8 mouse cellular contexts compared by ENCODE assay signal in genomic region chrX:74270062-74270901, GRCm38 (mm10). TPM values are rescaled to one million over a fixed set of nuclear protein-coding genes. Genes with fewer than 3 reads are reported as not detected.
DNase-seq lines count a peak whose midpoint lies in the region; ATAC-seq and TF ChIP-seq lines count a peak whose summit lies in the region.

Gene Rpl10, plus strand, starts transcription at chrX:74270812.

- ATAC-seq in erythroid progenitor cell, adult 5-6 weeks (replicated peaks; ENCODE audit: low FRiP score, poor library complexity, severe bottlenecking) = peak; percentile 96
- ATAC-seq in heart, embryonic 12.5 days (ENCODE audit: insufficient number of reproducible peaks, low FRiP score) = peak; percentile 95
- ATAC-seq in kidney, postnatal 0 days (replicated peaks; ENCODE audit: low FRiP score, low read depth) = peak; percentile 95
- peak; percentile 89 for ATAC-seq in liver, embryonic 11.5 days (replicated peaks; ENCODE audit: low FRiP score)
- peak; percentile 94 for ATAC-seq in stomach, embryonic 14.5 days (ENCODE audit: insufficient number of reproducible peaks, insufficient read depth, low FRiP score, low read depth)

- H3K9ac ChIP-seq in heart, embryonic 12.5 days = peak within 1 kb of the TSS; percentile 88
- H3K9ac ChIP-seq in kidney, postnatal 0 days (ENCODE audit: low read depth, low read length) = peak within 1 kb of the TSS; percentile 71
- peak within 1 kb of the TSS; percentile 83 for H3K9ac ChIP-seq in liver, embryonic 11.5 days (ENCODE audit: low read depth, low read length)
- peak within 1 kb of the TSS; percentile 74 for H3K9ac ChIP-seq in stomach, embryonic 14.5 days (replicated peaks; ENCODE audit: low read depth, low read length)

- TF ChIP-seq CTCF in C2C12 (IDR thresholded peaks at IDR 0.05; ENCODE audit: control insufficient read depth, insufficient read depth, insufficient read length) = no peak
- TF ChIP-seq CTCF in kidney, postnatal 0 days (IDR thresholded peaks at IDR 0.05; ENCODE audit: low read depth) = peak; percentile 62

- H3K4me1 ChIP-seq in heart, embryonic 12.5 days (replicated peaks) = no peaks in the 10 kb centered on the region
- no peaks in the 10 kb centered on the region for H3K4me1 ChIP-seq in kidney, postnatal 0 days (replicated peaks; ENCODE audit: insufficient read depth, low read length)
- H3K4me1 ChIP-seq in liver, embryonic 11.5 days (replicated peaks; ENCODE audit: control insufficient read depth, insufficient read depth, low read length) = no peaks in the 10 kb centered on the region; the same call in 1 of the 2 replicates
- H3K4me1 ChIP-seq in stomach, embryonic 14.5 days (ENCODE audit: control insufficient read depth, insufficient read depth, low read length) = no peaks in the 10 kb centered on the region; the same call in 1 of the 2 replicates

- H3K79me3 ChIP-seq in C2C12 (ENCODE audit: low read depth) = peaks cover 20% of the 10 kb centered on the region

- peak within 1 kb of the TSS; percentile 72 for H3K4me3 ChIP-seq in C2C12 (ENCODE audit: insufficient read depth, poor library complexity, severe bottlenecking)
- peak within 1 kb of the TSS; percentile 67 for H3K4me3 ChIP-seq in heart, embryonic 12.5 days
- peak within 1 kb of the TSS; percentile 50 for H3K4me3 ChIP-seq in kidney, postnatal 0 days (replicated peaks; ENCODE audit: low read depth, low read length)
- peak within 1 kb of the TSS; percentile 68 for H3K4me3 ChIP-seq in liver, embryonic 11.5 days (ENCODE audit: low read depth, low read length)
- peak within 1 kb of the TSS; percentile 49 for H3K4me3 ChIP-seq in stomach, embryonic 14.5 days (ENCODE audit: low read depth, low read length)

- H3ac ChIP-seq in C2C12 (ENCODE audit: control insufficient read depth, insufficient read length, low read depth) = peak within 1 kb of the TSS; percentile 80

- peak within 1 kb of the TSS; percentile 65 for H3K4me2 ChIP-seq in heart, embryonic 12.5 days
- peak within 1 kb of the TSS; percentile 56 for H3K4me2 ChIP-seq in kidney, postnatal 0 days (ENCODE audit: low read length)
- peak within 1 kb of the TSS; percentile 68 for H3K4me2 ChIP-seq in liver, embryonic 11.5 days
- H3K4me2 ChIP-seq in stomach, embryonic 14.5 days (replicated peaks; ENCODE audit: low read depth, low read length) = peak within 1 kb of the TSS; percentile 45

- peak; percentile 94 for DNase-seq in brain, embryonic 18.5 days (ENCODE audit: low read depth, low spot score)
- DNase-seq in kidney, postnatal 0 days (ENCODE audit: low spot score) = peak; percentile 96
- DNase-seq in liver, embryonic 11.5 days (ENCODE audit: low spot score) = peak; percentile 83
- DNase-seq in naive thymus-derived CD4-positive, alpha-beta T cell, adult 2 months (ENCODE audit: low read depth) = peak; percentile 97

- WGBS in heart, embryonic 12.5 days = 13% methylated on average over 42 of the region's 42 CpGs
- WGBS in kidney, postnatal 0 days = 25% methylated on average over 42 of the region's 42 CpGs
- WGBS in liver, embryonic 11.5 days = 14% methylated on average over 42 of the region's 42 CpGs
- 20% methylated on average over 42 of the region's 42 CpGs for WGBS in stomach, embryonic 14.5 days

- H3K36me3 ChIP-seq in C2C12 (ENCODE audit: control insufficient read depth, insufficient read depth) = peaks cover 21% of the 10 kb centered on the region
- H3K36me3 ChIP-seq in heart, embryonic 12.5 days = peaks cover 7% of the 10 kb centered on the region
- no peaks in the 10 kb centered on the region for H3K36me3 ChIP-seq in kidney, postnatal 0 days (ENCODE audit: insufficient read depth, low read length)
- no peaks in the 10 kb centered on the region for H3K36me3 ChIP-seq in liver, embryonic 11.5 days (ENCODE audit: control insufficient read depth, insufficient read depth, low read length)
- no peaks in the 10 kb centered on the region for H3K36me3 ChIP-seq in stomach, embryonic 14.5 days (ENCODE audit: control insufficient read depth, insufficient read depth, low read length)

- H3K9me3 ChIP-seq in heart, embryonic 12.5 days (replicated peaks) = no peaks in the 10 kb centered on the region
- no peaks in the 10 kb centered on the region for H3K9me3 ChIP-seq in kidney, postnatal 0 days (replicated peaks; ENCODE audit: low read length)
- no peaks in the 10 kb centered on the region for H3K9me3 ChIP-seq in liver, embryonic 11.5 days (ENCODE audit: control insufficient read depth, low read length)
- no peaks in the 10 kb centered on the region for H3K9me3 ChIP-seq in stomach, embryonic 14.5 days (ENCODE audit: control insufficient read depth, low read depth, low read length)

- peaks cover 27% of the 10 kb centered on the region for H3K79me2 ChIP-seq in C2C12 (ENCODE audit: control insufficient read depth, insufficient read depth)

- no peaks in the 10 kb centered on the region for H3K27me3 ChIP-seq in C2C12 (ENCODE audit: control insufficient read depth, insufficient read depth, insufficient read length)
- H3K27me3 ChIP-seq in heart, embryonic 12.5 days (replicated peaks) = no peaks in the 10 kb centered on the region
- H3K27me3 ChIP-seq in kidney, postnatal 0 days (ENCODE audit: insufficient read depth, low read length) = no peaks in the 10 kb centered on the region
- H3K27me3 ChIP-seq in liver, embryonic 11.5 days (replicated peaks; ENCODE audit: control insufficient read depth, insufficient read depth, low read length) = no peaks in the 10 kb centered on the region
- no peaks in the 10 kb centered on the region for H3K27me3 ChIP-seq in stomach, embryonic 14.5 days (ENCODE audit: control insufficient read depth, insufficient read depth, low read length)

- H3K27ac ChIP-seq in heart, embryonic 12.5 days (ENCODE audit: poor library complexity, severe bottlenecking) = peak within 1 kb of the TSS; percentile 92
- H3K27ac ChIP-seq in kidney, postnatal 0 days = peak within 1 kb of the TSS; percentile 92
- H3K27ac ChIP-seq in liver, embryonic 11.5 days (ENCODE audit: low read depth, low read length) = peak within 1 kb of the TSS; percentile 86
- peak within 1 kb of the TSS; percentile 90 for H3K27ac ChIP-seq in stomach, embryonic 14.5 days (ENCODE audit: low read length)

TF ChIP-seq in C2C12, 6 proteins besides CTCF, POLR2A, EP300 and RAD21:
- TF ChIP-seq CEBPB (IDR thresholded peaks at IDR 0.05; ENCODE audit: low read depth) (no peak), FOSL1 (IDR thresholded peaks at IDR 0.05; ENCODE audit: insufficient read depth, low read length, poor library complexity, severe bottlenecking) (no peak), MAX (IDR thresholded peaks at IDR 0.05) (peak; percentile 17)

RNA-seq across cellular contexts. Expression of gene Rpl10, which starts in this region (rescaled TPM):
- polyA plus RNA-seq in C2C12 (2012; fragmentation: generic; extraction: Trizol) = 3,196 TPM
- total RNA-seq in erythroid progenitor cell, adult 5-6 weeks (2015; ENCODE audit: low replicate concordance) = 718 and 731 TPM in 2 replicates
- 354 and 377 TPM in 2 replicates for total RNA-seq in erythroid progenitor cell, adult 5-6 weeks (2017; ENCODE audit: low replicate concordance)
- 437 and 446 TPM in 2 replicates for polyA plus RNA-seq in heart, embryonic 12.5 days (2016; fragmentation: Nextera tagmentation; extraction: Ambion mirVana)
- 860 and 883 TPM in 2 replicates for polyA plus RNA-seq in kidney, postnatal 0 days (2015; fragmentation: Nextera tagmentation; extraction: Ambion mirVana)
- polyA plus RNA-seq in liver, embryonic 11.5 days (2014; fragmentation: Nextera tagmentation; extraction: Ambion mirVana) = 887 and 939 TPM in 2 replicates
- 893 and 924 TPM in 2 replicates for polyA plus RNA-seq in stomach, embryonic 14.5 days (2014; fragmentation: Nextera tagmentation; extraction: Ambion mirVana)

Comparison
In these comparisons a context has a peak if more than half of its experiments do, and no peak if none do; other contexts are left out.
1. Peak in every context shown above with its lines: DNase-seq, ATAC-seq, H3K4me3 ChIP-seq and H3K27ac ChIP-seq.